Mouse (Mus musculus): ENCODE measurements around the gene Cry2. TPM values are rescaled to one million over a fixed set of nuclear protein-coding genes. Genes with fewer than 3 reads are reported as not detected.

Gene Cry2
- total RNA-seq, 2 experiments from 2014 or later: 109 to 122 TPM

Small RNAs within 50 kb of the gene (microRNA-seq; reads per million reads assigned to microRNA genes)
- 8.6 reads per million, percentile 27 among the genes with 10 or more reads in this experiment for gene Mir7000

Other genes with a start within 250 kb of the Cry2 start
- 10 to 100 TPM; 33.4 to 34.1 TPM for gene Pex16, start 59.4 kb downstream of the Cry2 start, total RNA-seq (2021)
- under 1 TPM; 0.47 to 0.97 TPM for gene Large2, start 59.2 kb downstream of the Cry2 start, total RNA-seq (2021)
- gene 1700029I15Rik, start 51.5 kb downstream of the Cry2 start, total RNA-seq (2021): 1 to 10 TPM; 3.6 to 4.2 TPM
- gene Mapk8ip1, start 32.8 kb downstream of the Cry2 start, total RNA-seq (2021): 100 to 1,000 TPM; 344 to 389 TPM
- 10 to 100 TPM; 17.0 to 18.4 TPM for gene Slc35c1, start 26.5 kb upstream of the Cry2 start, total RNA-seq (2021)
- gene Chst1, start 165.7 kb upstream of the Cry2 start, total RNA-seq (2021): 100 to 1,000 TPM; 247 to 264 TPM